In genomic region chrX:100839211-100839610, GRCm38 (mm10) we compare ENCODE assay signal across 17 mouse cellular contexts.
"Had no signal": no experiment of that assay in that cellular context is flagged by ENCODE, and none has a peak within 500 bp of the region (broad histone marks: within the 10 kb centered on the region; RNA-seq: fewer than 3 reads in every experiment).

No protein-coding gene starts in this region.

- DNase-seq: liver, postnatal 0 days; lung, adult 2 months; lung, postnatal 14 days; lung, postnatal 36 days; right cerebral cortex, postnatal 25 days; right cerebral cortex, postnatal 4 days; spleen, adult 18-20 months; thymus, adult 18-20 months; thymus, postnatal 14 days; thymus, postnatal 4 days had no signal

- H3K4me1 ChIP-seq: liver, embryonic 15.5 days; lung, embryonic 15.5 days; megakaryocyte, embryonic 14.5 days; midbrain, embryonic 13.5 days; midbrain, embryonic 15.5 days; neural tube, embryonic 12.5 days had no signal

- H3K9ac ChIP-seq: liver, embryonic 15.5 days; liver, postnatal 0 days; lung, embryonic 15.5 days; midbrain, embryonic 13.5 days; midbrain, embryonic 15.5 days; neural tube, embryonic 12.5 days had no signal

- H3K27ac ChIP-seq: liver, embryonic 15.5 days; lung, embryonic 15.5 days; macrophage; midbrain, embryonic 13.5 days; midbrain, embryonic 15.5 days; neural tube, embryonic 12.5 days had no signal

- H3K27me3 ChIP-seq: liver, embryonic 15.5 days; lung, embryonic 15.5 days; midbrain, embryonic 15.5 days; neural tube, embryonic 12.5 days had no signal

- H3K36me3 ChIP-seq: liver, embryonic 15.5 days; lung, embryonic 15.5 days; midbrain, embryonic 13.5 days; midbrain, embryonic 15.5 days; neural tube, embryonic 12.5 days had no signal

- H3K4me3 ChIP-seq: liver, embryonic 15.5 days; lung, embryonic 15.5 days; megakaryocyte, embryonic 14.5 days; midbrain, embryonic 13.5 days; midbrain, embryonic 15.5 days; neural tube, embryonic 12.5 days had no signal
